Mouse (Mus musculus) cortical plate, adult 2 months (tissue): ENCODE data around the gene Eepd1.

Experiments used
- CTCF ChIP-seq: fragments of 200-500 bp; IDR thresholded peaks from 2 replicates; pipeline ENCODE4 v1.5.1; 2011; ENCODE audit warnings: mild to moderate bottlenecking, control low read depth, low read length; ENCODE audit not compliant: insufficient read depth; ENCODE audit errors: extremely low read depth
- POLR2A ChIP-seq: fragments of 200-500 bp; IDR thresholded peaks from 2 replicates; pipeline ENCODE4 v1.6.1; 2011; ENCODE audit warnings: mild to moderate bottlenecking, low read length, control low read depth; ENCODE audit not compliant: insufficient read depth; ENCODE audit errors: extremely low read depth

- no peak for TF ChIP-seq CTCF
- no peak for TF ChIP-seq POLR2A
Observed at GRCm38 (mm10) chr9:25496703-25497102, 15.4 kb downstream of the Eepd1 start.
